Comparison of ENCODE assay signal across 14 mouse cellular contexts in genomic region chr13:6557771-6558170, GRCm38 (mm10). TPM values are rescaled to one million over a fixed set of nuclear protein-coding genes. Genes with fewer than 3 reads are reported as not detected.
DNase-seq lines count a peak whose midpoint lies in the region; ATAC-seq lines count a peak whose summit lies in the region.
"Had no signal": no experiment of that assay in that cellular context is flagged by ENCODE, and none has a peak within 500 bp of the region (broad histone marks: within the 10 kb centered on the region; RNA-seq: fewer than 3 reads in every experiment).

No protein-coding gene starts in this region.

- no peak overlapping the region for H3K9ac ChIP-seq in hindbrain, embryonic 14.5 days
- no peak overlapping the region for H3K9ac ChIP-seq in hindbrain, embryonic 11.5 days (ENCODE audit: low read depth, low read length)
- H3K9ac ChIP-seq: limb, embryonic 15.5 days; liver, postnatal 0 days had no signal

- no peak overlapping the region for H3K4me3 ChIP-seq in hindbrain, embryonic 14.5 days (replicated peaks; ENCODE audit: low read length)
- no peak overlapping the region for H3K4me3 ChIP-seq in hindbrain, embryonic 11.5 days (ENCODE audit: low read depth, low read length)
- H3K4me3 ChIP-seq: heart, adult 2 months; limb, embryonic 15.5 days had no signal

- peak; percentile 35 for DNase-seq in hindbrain, embryonic 14.5 days (ENCODE audit: low spot score)
- DNase-seq in hindbrain, embryonic 11.5 days (ENCODE audit: low spot score) = no peak
- peak; percentile 24 for DNase-seq in MN1 (ENCODE audit: low spot score)
- peak; percentile 77 for DNase-seq in brain, adult 2 months (ENCODE audit: low read depth, low spot score)
- no peak for DNase-seq in heart, adult 8-10 months (ENCODE audit: low spot score)
- DNase-seq in kidney, postnatal 25 days = no peak
- no peak for DNase-seq in frontal cortex, postnatal 14 days (ENCODE audit: low spot score in 2 of 2)
- DNase-seq: adrenal gland, postnatal 10 days; heart, adult 2 months; liver, postnatal 0 days; retina, postnatal 1 day had no signal

- 74% methylated on average over 7 of the region's 7 CpGs for WGBS in hindbrain, embryonic 14.5 days
- WGBS in hindbrain, embryonic 11.5 days = 95% methylated on average over 7 of the region's 7 CpGs

- ATAC-seq in hindbrain, embryonic 14.5 days (ENCODE audit: low FRiP score) = peak; percentile 86
- ATAC-seq in hindbrain, embryonic 11.5 days (ENCODE audit: low FRiP score) = no peak
- ATAC-seq in megakaryocyte progenitor cell, adult 5-6 weeks (replicated peaks; ENCODE audit: poor library complexity) = peak; percentile 62
- ATAC-seq: liver, postnatal 0 days had no signal

- no peak overlapping the region for H3K27ac ChIP-seq in hindbrain, embryonic 14.5 days
- no peak overlapping the region for H3K27ac ChIP-seq in hindbrain, embryonic 11.5 days (ENCODE audit: low read depth, low read length)
- H3K27ac ChIP-seq: heart, adult 2 months; kidney, postnatal 0 days; limb, embryonic 15.5 days had no signal

- no peak overlapping the region for H3K4me2 ChIP-seq in hindbrain, embryonic 14.5 days (replicated peaks)
- no peak overlapping the region for H3K4me2 ChIP-seq in hindbrain, embryonic 11.5 days (replicated peaks; ENCODE audit: low read depth, low read length)
- H3K4me2 ChIP-seq: limb, embryonic 15.5 days had no signal

- no peaks in the 10 kb centered on the region for H3K9me3 ChIP-seq in hindbrain, embryonic 14.5 days (ENCODE audit: control insufficient read depth, low read length)
- no peaks in the 10 kb centered on the region for H3K9me3 ChIP-seq in hindbrain, embryonic 11.5 days (ENCODE audit: control insufficient read depth, low read length)
- H3K9me3 ChIP-seq: limb, embryonic 15.5 days had no signal

- no peaks in the 10 kb centered on the region for H3K4me1 ChIP-seq in hindbrain, embryonic 14.5 days (replicated peaks; ENCODE audit: control insufficient read depth, insufficient read depth, low read length)
- H3K4me1 ChIP-seq in hindbrain, embryonic 11.5 days (replicated peaks; ENCODE audit: control insufficient read depth, insufficient read depth, low read length) = no peaks in the 10 kb centered on the region
- H3K4me1 ChIP-seq: limb, embryonic 15.5 days had no signal

- H3K36me3 ChIP-seq in hindbrain, embryonic 14.5 days (replicated peaks; ENCODE audit: control insufficient read depth, insufficient read depth) = peaks cover 90% of the 10 kb centered on the region
- H3K36me3 ChIP-seq in hindbrain, embryonic 11.5 days (ENCODE audit: control insufficient read depth, insufficient read depth, low read length) = peaks cover 19% of the 10 kb centered on the region; the same call in 1 of the 2 replicates

- H3K27me3 ChIP-seq in hindbrain, embryonic 14.5 days (ENCODE audit: control insufficient read depth, insufficient read depth, low read length) = no peaks in the 10 kb centered on the region
- no peaks in the 10 kb centered on the region for H3K27me3 ChIP-seq in hindbrain, embryonic 11.5 days (ENCODE audit: control insufficient read depth, insufficient read depth, low read length)
- H3K27me3 ChIP-seq: limb, embryonic 15.5 days had no signal

RNA-seq across cellular contexts. Expression of gene Pitrm1, which starts 9.8 kb away (rescaled TPM):
- polyA plus RNA-seq in hindbrain, embryonic 14.5 days (2014; fragmentation: Nextera tagmentation; extraction: Ambion mirVana) = 48.2 and 53.7 TPM in 2 replicates
- polyA plus RNA-seq in hindbrain, embryonic 11.5 days (2014; fragmentation: Nextera tagmentation; extraction: Ambion mirVana) = 91.9 and 98.7 TPM in 2 replicates
- 90.5 and 99.9 TPM in 2 replicates for total RNA-seq in megakaryocyte progenitor cell, adult 5-6 weeks (2015)
- total RNA-seq in megakaryocyte progenitor cell, adult 5-6 weeks (2017) = 75.1 and 87.5 TPM in 2 replicates
- total RNA-seq in heart, adult 8-10 months (2022) = 10 to 100 TPM; 49.4 to 60.1 (median 58.5) TPM

Comparison
In these comparisons a context has a peak if more than half of its experiments do, and no peak if none do; other contexts are left out.
1. DNase-seq: peak in hindbrain, embryonic 14.5 days (single experiment), MN1 (single experiment) and brain, adult 2 months (single experiment); none in hindbrain, embryonic 11.5 days (single experiment), heart, adult 8-10 months (single experiment), kidney, postnatal 25 days (0 of 2) and frontal cortex, postnatal 14 days (0 of 2).